Mouse (Mus musculus) brain, embryonic 18.5 days (tissue): ENCODE data around the gene Rccd1.
"Not testable (repeated sequence)": the region's sequence is repeated elsewhere in the genome, so short reads cannot be mapped to it uniquely, and the experiment has no call there.

Source experiments
- DNase-seq: peaks from one replicate; pipeline ENCODE4 v3.0.0-alpha.2; 2012; ENCODE audit warnings: low read depth, low spot score

Gene Rccd1

GRCm38 (mm10) chr7:80346173-80346572, 21.9 kb upstream of the Rccd1 start:
- DNase-seq: no peak

DNA sequence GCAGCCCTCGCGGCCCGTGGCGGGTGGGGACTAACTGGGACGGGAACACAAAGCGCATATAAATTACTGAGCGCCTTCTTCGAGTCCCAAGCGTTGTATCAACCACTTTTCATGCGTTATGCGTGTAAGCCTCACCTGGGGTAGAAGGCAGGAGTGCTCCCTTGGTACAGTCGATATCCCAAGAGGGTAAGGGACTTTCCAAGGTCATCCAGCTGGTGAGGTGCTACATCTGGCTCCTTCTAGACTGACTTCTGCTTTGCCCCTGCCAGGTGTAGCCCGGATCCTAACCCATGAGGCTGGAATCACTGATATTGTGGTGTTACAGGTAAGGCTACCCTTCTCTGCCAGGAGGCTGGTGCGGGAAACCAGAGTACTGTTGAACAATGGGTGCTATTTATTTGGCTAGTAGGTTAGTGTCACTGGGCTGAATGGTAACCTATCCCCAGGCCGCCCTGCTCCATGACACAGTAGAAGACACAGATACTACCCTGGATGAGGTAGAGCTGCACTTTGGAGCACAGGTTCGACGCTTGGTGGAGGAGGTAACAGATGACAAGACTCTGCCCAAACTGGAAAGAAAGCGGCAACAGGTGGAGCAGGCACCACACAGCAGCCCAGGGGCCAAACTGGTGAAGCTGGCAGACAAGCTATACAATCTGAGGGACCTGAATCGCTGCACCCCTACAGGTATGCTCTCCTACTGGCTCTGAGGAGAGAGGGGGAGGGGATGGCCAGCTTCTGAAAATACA, 19.2 kb upstream of the Rccd1 start:
- DNase-seq: no peak

GRCm38 (mm10) chr7:80342858-80343257, 18.6 kb upstream of the Rccd1 start, which contains the start of gene Hddc3:
Hddc3 (plus strand) TSS chr7:80343104.
- peak; percentile 89 for DNase-seq

DNA sequence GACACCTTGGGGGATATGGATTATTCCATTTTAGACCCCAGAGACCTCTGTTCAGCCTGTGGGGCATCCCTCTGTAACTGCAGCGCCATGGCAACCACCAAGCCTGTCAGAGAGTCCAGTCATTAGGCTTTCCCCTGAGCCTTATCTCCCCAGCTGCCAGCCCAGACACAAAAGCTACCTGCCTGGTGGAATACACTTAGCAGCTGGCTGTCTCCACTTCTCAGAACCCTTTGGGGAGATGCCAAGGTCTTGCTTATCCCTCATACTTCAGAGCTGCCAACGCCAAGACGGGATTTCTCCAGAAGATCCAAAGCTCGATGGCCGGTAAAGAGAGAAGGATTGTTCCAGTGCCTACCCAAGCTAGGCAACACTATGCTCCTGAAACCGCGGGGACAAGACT, 17.5 kb upstream of the Rccd1 start:
- DNase-seq: no peak

DNA sequence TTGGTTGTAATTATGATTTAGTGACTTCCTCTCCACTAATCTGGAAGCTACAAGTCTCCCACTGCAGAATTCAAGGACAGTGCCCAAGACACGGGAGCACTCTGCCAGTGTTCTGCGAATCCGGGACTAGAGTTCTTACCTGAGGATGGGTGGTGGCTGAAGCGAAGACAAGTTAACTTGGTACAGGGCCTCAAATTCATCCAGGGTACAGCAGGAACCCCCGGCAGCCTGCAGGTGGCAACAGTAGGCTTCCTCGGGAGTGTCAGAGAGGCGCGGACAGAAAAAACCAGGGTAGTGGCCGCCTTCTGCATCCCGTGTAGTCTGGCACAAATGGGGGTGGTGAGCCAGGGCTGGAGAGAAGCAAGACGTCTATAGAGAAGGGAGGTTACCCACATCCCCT, 16.5 kb upstream of the Rccd1 start, which contains the start of gene Unc45a:
TSS of gene Unc45a (minus strand) at position 213 of the 400 bp plus-strand sequence.
- no peak for DNase-seq

DNA sequence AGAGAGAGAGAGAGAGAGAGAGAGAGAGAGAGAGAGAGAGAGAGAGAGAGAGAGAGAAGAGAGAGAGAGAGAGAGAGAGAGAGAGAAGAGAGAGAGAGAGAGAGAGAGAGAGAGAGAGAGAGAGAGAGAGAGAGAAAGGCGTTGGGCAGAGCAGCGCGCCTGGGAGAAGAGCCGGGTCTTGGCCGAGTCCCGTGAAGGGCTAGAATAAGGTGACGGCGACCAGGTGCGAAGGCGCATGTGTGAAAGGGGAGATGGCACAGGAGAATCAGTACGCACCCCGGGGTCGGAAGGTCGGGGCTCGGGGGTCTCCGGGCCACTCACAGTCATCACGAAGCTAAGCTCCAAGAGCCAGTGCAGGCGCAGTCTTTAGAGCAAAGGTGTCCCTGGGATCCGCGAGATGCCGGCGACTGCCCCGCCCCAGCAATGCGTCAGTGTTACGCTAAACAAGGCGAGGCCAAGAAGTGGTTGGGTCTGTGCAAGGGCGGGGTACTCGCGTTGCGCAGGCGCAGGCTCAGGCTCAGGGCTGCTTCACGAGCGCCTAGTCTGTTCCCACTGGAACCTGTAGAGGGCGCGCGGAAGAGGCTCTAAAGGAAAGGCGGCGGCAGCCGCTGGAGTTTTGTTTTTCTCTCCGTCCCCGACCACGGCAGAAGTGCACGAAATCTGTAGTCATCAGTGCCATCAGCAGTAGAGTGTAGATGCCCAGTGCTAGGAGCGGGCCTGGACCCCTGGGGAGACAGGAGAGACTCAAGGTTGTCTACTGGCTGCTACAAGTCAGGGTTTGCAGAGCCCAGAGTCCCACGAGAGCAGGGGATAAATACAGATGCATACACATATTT, 15.8 kb upstream of the Rccd1 start:
- peak; percentile 93 for DNase-seq

- no peak for DNase-seq
These were observed 15.1 kb upstream of the Rccd1 start for GRCm38 (mm10) chr7:80339371-80339770.

GRCm38 (mm10) chr7:80336932-80337331, 12.7 kb upstream of the Rccd1 start:
- DNase-seq: no peak

GRCm38 (mm10) chr7:80334848-80335247, 10.6 kb upstream of the Rccd1 start:
- DNase-seq: no peak

GRCm38 (mm10) chr7:80331433-80331832, 7.2 kb upstream of the Rccd1 start:
- DNase-seq: no peak

GRCm38 (mm10) chr7:80330278-80330677, 6.0 kb upstream of the Rccd1 start:
- no peak for DNase-seq

- DNase-seq: no peak
These were observed 1.8 kb upstream of the Rccd1 start for GRCm38 (mm10) chr7:80326076-80326475.

DNA sequence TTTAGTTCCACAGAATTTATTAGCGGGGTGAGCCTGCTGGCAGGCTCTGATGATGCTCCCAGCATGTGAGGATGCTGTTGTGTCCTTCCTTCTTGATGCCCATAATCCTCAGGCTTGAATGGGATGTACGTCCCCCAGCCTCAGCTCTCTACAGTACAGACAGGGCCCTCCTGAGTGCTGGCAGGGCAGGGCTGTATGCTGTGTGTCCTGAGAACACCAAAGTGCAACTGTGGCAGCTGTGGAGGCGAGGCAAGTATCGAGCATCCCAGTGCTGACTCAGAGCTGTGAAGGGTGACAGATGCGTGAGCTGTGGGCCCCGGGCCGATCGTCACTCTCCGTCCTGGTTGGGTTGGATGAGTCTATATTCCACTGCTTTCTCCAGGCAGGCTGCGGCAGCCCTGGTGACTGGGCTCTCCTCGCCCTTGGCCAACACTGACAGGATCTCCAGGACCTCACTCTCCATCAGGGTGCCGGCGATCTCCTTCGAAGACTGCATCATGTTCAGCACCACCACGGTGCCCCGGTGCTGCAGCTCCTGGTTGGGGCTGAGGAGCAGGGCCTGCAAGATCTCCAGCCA, 1.1 kb upstream of the Rccd1 start:
- DNase-seq: no peak

- DNase-seq: not testable (repeated sequence)
These were observed 514 bp upstream of the Rccd1 start for GRCm38 (mm10) chr7:80324816-80325119.

DNA sequence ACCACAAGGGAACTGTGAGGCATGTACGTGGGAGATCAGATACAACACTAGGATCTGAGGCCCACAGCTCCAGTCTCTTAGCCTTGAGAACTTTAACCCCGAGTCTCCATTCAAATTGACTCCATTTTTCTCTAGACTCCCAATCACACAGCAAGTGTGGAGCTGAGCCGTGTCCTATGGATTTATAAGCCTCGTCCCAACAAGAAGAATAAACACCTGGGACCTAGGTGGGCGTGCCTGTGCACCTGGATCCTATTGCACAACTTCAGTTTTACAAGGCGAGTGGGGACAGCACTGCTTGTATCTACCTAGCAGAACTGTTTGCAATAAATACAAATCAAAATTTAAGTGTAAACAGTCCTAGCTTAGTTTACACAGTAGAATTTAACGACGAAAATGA, 918 bp downstream of the Rccd1 start:
- no peak for DNase-seq

GRCm38 (mm10) chr7:80319846-80320496, 4.3 kb downstream of the Rccd1 start:
- DNase-seq: no peak

DNA sequence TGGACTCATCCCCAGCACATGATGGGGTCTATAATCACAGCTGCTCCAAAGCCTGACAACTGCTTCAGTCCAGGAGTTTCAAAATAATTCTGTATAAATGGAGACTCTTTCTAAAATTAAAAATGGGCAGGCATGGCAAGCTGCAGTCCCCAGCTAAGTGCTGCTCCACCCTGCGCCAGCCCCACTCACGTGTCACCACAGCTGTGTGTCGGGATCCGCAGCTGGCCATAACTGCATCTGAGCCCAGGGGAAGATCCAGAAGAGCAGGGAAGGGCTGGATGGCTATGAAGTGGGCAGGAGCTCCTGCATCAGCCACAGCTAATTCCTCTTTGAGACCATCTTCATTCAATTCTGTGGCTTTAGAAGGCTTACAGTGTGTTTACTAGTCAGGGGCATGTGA, 5.6 kb downstream of the Rccd1 start:
- DNase-seq: no peak

DNA sequence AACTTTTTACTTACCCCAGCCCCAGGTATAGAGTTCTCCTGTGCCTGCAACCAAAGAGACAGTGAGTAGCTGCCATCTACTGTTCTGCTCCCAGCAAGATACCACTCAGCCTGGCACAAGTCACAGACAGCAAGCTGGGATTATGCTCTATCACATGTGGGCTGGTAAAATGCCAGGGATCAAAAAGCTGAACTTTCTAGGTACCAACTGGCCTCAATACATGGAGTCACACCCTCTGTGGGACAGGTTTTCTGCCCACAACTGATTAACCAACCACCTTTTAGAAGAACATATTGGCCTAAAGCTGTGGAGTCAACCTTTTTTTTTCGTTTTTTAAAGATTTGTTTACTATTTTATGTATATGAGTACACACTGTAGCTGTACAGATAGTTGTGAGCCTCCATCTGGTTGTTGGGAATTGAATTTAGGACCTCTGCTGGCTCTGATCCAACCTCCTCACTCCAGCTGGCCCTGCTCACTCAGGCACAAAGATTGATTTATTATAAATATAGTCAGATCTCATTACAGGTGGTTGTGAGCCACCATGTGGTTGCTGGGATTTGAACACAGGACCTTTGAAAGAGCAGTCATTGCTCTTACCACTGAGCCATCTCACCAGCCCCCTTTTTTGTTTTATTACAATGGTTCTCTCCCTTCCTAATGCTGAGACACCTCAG, 6.7 kb downstream of the Rccd1 start:
- DNase-seq: no peak

GRCm38 (mm10) chr7:80315733-80316132, 8.5 kb downstream of the Rccd1 start:
- DNase-seq: no peak

- DNase-seq: no peak
These were observed 13.5 kb downstream of the Rccd1 start for GRCm38 (mm10) chr7:80310771-80311170.

- DNase-seq: no peak
These were observed 16.5 kb downstream of the Rccd1 start for GRCm38 (mm10) chr7:80307766-80308165.

- no peak for DNase-seq
These were observed 22.7 kb downstream of the Rccd1 start for GRCm38 (mm10) chr7:80301522-80301921.
